Mouse (Mus musculus) E14TG2a.4 (cell line): ENCODE measurements around the gene Prickle1.

Experiments
- CTCF ChIP-seq: conservative IDR thresholded peaks from 2 replicates; pipeline ENCODE4 v1.5.1; 2014; ENCODE audit warnings: low read length
- POU5F1 ChIP-seq: IDR thresholded peaks from 2 replicates; pipeline ENCODE4 v1.6.1; 2014; ENCODE audit warnings: low read length, borderline replicate concordance

- TF ChIP-seq CTCF (no peak), POU5F1 (no peak)
Observed at GRCm38 (mm10) chr15:93548297-93548696, 47.4 kb downstream of the Prickle1 start.
